Mouse (Mus musculus): ENCODE results near the gene Gimap9. TPM values are rescaled to one million over a fixed set of nuclear protein-coding genes. Genes with fewer than 3 reads are reported as not detected.

Gene Gimap9
- polyA plus RNA-seq, 1 experiment from 2014 or later = 1.9 TPM

DNA sequence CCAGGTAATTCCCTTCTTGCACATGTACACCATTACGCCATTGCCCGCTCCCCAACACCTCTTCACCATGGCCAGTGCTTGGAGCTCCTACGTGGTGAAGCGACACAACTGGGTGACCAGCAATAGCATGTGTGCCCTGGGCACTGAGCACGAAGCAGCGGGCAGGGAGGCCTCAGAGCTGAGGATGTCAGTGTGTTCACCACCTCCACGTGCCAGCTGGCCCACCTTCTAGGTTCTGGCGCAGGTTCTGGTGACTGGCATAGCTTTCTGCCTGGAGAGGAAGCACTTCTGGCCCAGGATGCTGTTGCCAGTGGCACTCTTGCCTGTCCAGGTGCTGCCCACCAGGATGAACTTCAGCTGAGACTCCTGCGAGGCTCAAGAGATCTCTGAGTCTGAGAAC is 10.5 kb upstream of the Gimap9 start:
- H3K4me2 ChIP-seq = no peak overlapping the region
- H3K27ac ChIP-seq (replicated peaks) = no peak overlapping the region
- H3K4me3 ChIP-seq (replicated peaks) = no peak overlapping the region
- ATAC-seq (ENCODE audit: low FRiP score) = no peak
- H3K4me1 ChIP-seq = no peaks in the 10 kb centered on the region
- no peaks in the 10 kb centered on the region for H3K9me3 ChIP-seq (replicated peaks)
- no peaks in the 10 kb centered on the region for H3K27me3 ChIP-seq (replicated peaks)
- no peaks in the 10 kb centered on the region for H3K36me3 ChIP-seq
- no peak overlapping the region for H3K9ac ChIP-seq (replicated peaks)
- WGBS = 94% methylated on average over 9 of the region's 9 CpGs

DNA sequence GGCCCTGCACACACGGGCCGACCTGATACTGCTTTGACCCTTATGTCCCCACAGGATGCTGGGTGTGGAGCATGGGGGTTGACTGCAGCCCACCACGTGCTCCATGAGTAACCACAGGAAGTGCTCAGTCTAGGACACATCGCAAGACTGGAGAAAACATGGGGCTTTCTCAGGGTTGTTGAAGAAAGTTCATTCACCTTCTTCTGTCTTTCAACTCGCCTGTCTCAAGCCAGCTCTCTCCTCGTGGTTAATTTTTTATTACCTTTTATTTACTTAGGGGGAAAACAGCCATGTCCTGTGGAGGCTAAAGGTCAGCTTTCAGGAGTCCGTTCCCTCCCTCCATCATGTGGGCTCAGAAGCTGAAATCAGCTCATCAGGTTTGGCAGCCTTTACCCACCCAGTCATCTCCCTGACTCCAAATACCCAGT is 9.8 kb upstream of the Gimap9 start:
- H3K9me3 ChIP-seq (replicated peaks) = no peaks in the 10 kb centered on the region
- no peaks in the 10 kb centered on the region for H3K27me3 ChIP-seq (replicated peaks)
- no peak overlapping the region for H3K4me2 ChIP-seq
- no peaks in the 10 kb centered on the region for H3K4me1 ChIP-seq
- no peak overlapping the region for H3K4me3 ChIP-seq (replicated peaks)
- H3K27ac ChIP-seq (replicated peaks) = no peak overlapping the region
- H3K36me3 ChIP-seq = no peaks in the 10 kb centered on the region
- 60% methylated on average over 7 of the region's 7 CpGs for WGBS
- no peak overlapping the region for H3K9ac ChIP-seq (replicated peaks)
- ATAC-seq (ENCODE audit: low FRiP score) = no peak

DNA sequence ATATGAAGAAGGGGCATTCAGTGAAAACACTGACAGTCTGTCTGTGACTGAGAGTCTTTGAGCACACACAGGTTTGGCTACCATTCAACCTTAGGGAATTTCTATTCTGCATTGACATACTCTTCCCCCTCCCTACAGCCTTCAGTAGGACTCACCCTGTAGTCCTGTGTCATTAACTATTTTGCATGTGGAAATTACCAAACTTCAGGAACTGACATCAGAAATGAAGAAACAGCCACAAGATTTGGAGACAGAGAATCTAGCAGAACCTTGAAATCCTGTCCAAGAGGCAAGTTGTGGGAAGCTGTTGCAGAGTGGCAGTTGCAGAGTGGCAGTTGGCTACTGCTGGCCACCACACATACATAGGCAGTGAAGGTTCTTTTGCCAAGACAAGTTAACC is 7.9 kb upstream of the Gimap9 start:
- Histone ChIP-seq H3K9me3 (replicated peaks) (no peaks in the 10 kb centered on the region), H3K27ac (replicated peaks) (no peak overlapping the region)
- ATAC-seq (ENCODE audit: low FRiP score) = no peak

DNA sequence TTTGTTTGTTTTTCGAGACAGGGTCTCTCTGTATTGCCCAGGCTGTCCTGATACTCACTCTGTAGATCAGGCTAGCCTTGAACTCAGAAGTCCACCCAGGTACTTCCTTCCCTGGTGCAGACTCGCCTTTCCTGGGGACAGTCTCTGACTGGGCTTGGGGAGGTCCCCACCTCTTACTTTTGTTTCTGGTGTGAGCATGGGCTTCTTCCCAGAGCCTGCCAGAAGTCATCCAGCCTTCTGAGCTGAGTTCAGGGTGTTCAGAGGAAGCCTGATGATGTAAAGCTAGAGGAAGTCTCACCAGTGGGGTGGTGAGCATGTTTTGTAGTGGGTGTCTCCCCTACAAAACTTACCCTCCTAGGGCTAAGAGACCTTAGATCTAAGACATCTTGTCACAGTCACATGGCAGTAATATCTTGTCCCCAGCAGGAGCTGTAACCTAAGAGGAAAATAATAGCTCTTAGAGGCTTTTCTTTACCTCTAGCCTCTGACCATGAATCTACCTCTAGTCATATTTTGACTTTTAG is 6.4 kb upstream of the Gimap9 start:
- no peaks in the 10 kb centered on the region for H3K36me3 ChIP-seq

More for the DNA sequence above, 7.9 kb upstream of the Gimap9 start:
- H3K4me2 ChIP-seq = no peak overlapping the region
- no peaks in the 10 kb centered on the region for H3K4me1 ChIP-seq
- no peak overlapping the region for H3K9ac ChIP-seq (replicated peaks)
- H3K27me3 ChIP-seq (replicated peaks) = no peaks in the 10 kb centered on the region
- H3K4me3 ChIP-seq (replicated peaks) = no peak overlapping the region
- no peaks in the 10 kb centered on the region for H3K36me3 ChIP-seq

GRCm38 (mm10) chr6:48674291-48675058 is 1.5 kb upstream of the Gimap9 start:
- no peaks in the 10 kb centered on the region for H3K36me3 ChIP-seq
- H3K4me2 ChIP-seq = no peak overlapping the region
- H3K4me1 ChIP-seq = peaks cover 5% of the 10 kb centered on the region; the same call in 1 of the 2 replicates
- H3K9ac ChIP-seq (replicated peaks) = no peak overlapping the region
- H3K27me3 ChIP-seq (replicated peaks) = no peaks in the 10 kb centered on the region
- no peak for ATAC-seq (ENCODE audit: low FRiP score)
- no peaks in the 10 kb centered on the region for H3K9me3 ChIP-seq (replicated peaks)
- no peak overlapping the region for H3K4me3 ChIP-seq (replicated peaks)
- WGBS = 91% methylated on average over 9 of the region's 9 CpGs
- H3K27ac ChIP-seq (replicated peaks) = no peak overlapping the region

More for the DNA sequence above, 6.4 kb upstream of the Gimap9 start:
- Histone ChIP-seq H3K27me3 (replicated peaks) (no peaks in the 10 kb centered on the region), H3K9me3 (replicated peaks) (no peaks in the 10 kb centered on the region), H3K27ac (replicated peaks) (no peak overlapping the region), H3K9ac (replicated peaks) (no peak overlapping the region), H3K4me3 (replicated peaks) (no peak overlapping the region), H3K4me1 (no peaks in the 10 kb centered on the region), H3K4me2 (no peak overlapping the region)
- 82% methylated on average over 2 of the region's 2 CpGs for WGBS
- no peak for ATAC-seq (ENCODE audit: low FRiP score)

GRCm38 (mm10) chr6:48675400-48675930 is 464 bp upstream of the Gimap9 start:
- H3K36me3 ChIP-seq = no peaks in the 10 kb centered on the region
- H3K9ac ChIP-seq (replicated peaks) = no peak overlapping the region
- no peak for ATAC-seq (ENCODE audit: low FRiP score)
- peaks cover 5% of the 10 kb centered on the region; the same call in 1 of the 2 replicates for H3K4me1 ChIP-seq
- WGBS = 54% methylated on average over 10 of the region's 10 CpGs
- no peak overlapping the region for H3K27ac ChIP-seq (replicated peaks)
- peak overlapping the region; percentile 28 for H3K4me2 ChIP-seq
- H3K4me3 ChIP-seq (replicated peaks) = no peak overlapping the region
- no peaks in the 10 kb centered on the region for H3K27me3 ChIP-seq (replicated peaks)
- no peaks in the 10 kb centered on the region for H3K9me3 ChIP-seq (replicated peaks)

- no peak for ATAC-seq (ENCODE audit: low FRiP score)
- 86% methylated on average over 5 of the region's 5 CpGs for WGBS
- Histone ChIP-seq H3K36me3 (no peaks in the 10 kb centered on the region), H3K4me2 (0 out of 2 replicates have a peak overlapping the region, but pooled peaks have one; percentile 28), H3K9me3 (replicated peaks) (no peaks in the 10 kb centered on the region), H3K4me1 (peaks cover 5% of the 10 kb centered on the region; the same call in 1 of the 2 replicates), H3K27me3 (replicated peaks) (no peaks in the 10 kb centered on the region), H3K9ac (replicated peaks) (no peak overlapping the region), H3K27ac (replicated peaks) (no peak overlapping the region), H3K4me3 (replicated peaks) (no peak overlapping the region)
Measured at GRCm38 (mm10) chr6:48676860-48677415, 1.0 kb downstream of the Gimap9 start.

GRCm38 (mm10) chr6:48677492-48678345 is 1.8 kb downstream of the Gimap9 start:
- H3K4me3 ChIP-seq (replicated peaks) = no peak overlapping the region
- H3K36me3 ChIP-seq = no peaks in the 10 kb centered on the region
- H3K4me1 ChIP-seq = peaks cover 5% of the 10 kb centered on the region; the same call in 1 of the 2 replicates
- H3K27ac ChIP-seq (replicated peaks) = no peak overlapping the region
- H3K27me3 ChIP-seq (replicated peaks) = no peaks in the 10 kb centered on the region
- no peaks in the 10 kb centered on the region for H3K9me3 ChIP-seq (replicated peaks)
- H3K9ac ChIP-seq (replicated peaks) = no peak overlapping the region
- no peak overlapping the region for H3K4me2 ChIP-seq
- WGBS = 93% methylated on average over 17 of the region's 17 CpGs
- no peak for ATAC-seq (ENCODE audit: low FRiP score)

DNA sequence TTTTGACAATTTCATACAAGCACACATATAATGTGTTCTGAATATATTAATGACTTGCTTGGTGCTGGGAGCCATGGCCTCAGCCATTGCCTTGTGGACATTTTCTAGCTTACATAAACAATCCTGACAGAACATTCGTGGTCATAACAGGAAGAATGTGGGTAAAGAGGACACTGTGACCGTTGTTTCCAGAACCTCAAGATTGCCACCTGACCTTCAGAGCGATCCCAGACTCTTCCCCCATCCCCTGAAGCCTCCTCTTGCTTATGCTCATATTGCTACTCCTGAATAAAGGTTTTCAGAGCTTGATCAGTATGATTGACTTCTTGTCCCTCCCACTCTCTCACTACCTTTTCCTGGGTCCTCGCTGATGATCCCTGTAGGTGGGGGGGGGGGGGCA is 2.5 kb downstream of the Gimap9 start:
- no peak overlapping the region for H3K27ac ChIP-seq (replicated peaks)
- H3K4me1 ChIP-seq = peaks cover 5% of the 10 kb centered on the region; the same call in 1 of the 2 replicates
- no peaks in the 10 kb centered on the region for H3K9me3 ChIP-seq (replicated peaks)
- ATAC-seq (ENCODE audit: low FRiP score) = no peak
- 84% methylated on average over 4 of the region's 4 CpGs for WGBS
- H3K9ac ChIP-seq (replicated peaks) = no peak overlapping the region
- no peaks in the 10 kb centered on the region for H3K27me3 ChIP-seq (replicated peaks)
- H3K4me3 ChIP-seq (replicated peaks) = no peak overlapping the region
- no peaks in the 10 kb centered on the region for H3K36me3 ChIP-seq
- H3K4me2 ChIP-seq = no peak overlapping the region

- Histone ChIP-seq H3K36me3 (no peaks in the 10 kb centered on the region), H3K9ac (replicated peaks) (no peak overlapping the region), H3K9me3 (replicated peaks) (no peaks in the 10 kb centered on the region), H3K4me1 (peaks cover 5% of the 10 kb centered on the region; the same call in 1 of the 2 replicates), H3K4me2 (no peak overlapping the region), H3K27ac (replicated peaks) (no peak overlapping the region), H3K27me3 (replicated peaks) (no peaks in the 10 kb centered on the region), H3K4me3 (replicated peaks) (no peak overlapping the region)
- WGBS = 83% methylated on average over 6 of the region's 6 CpGs
- ATAC-seq (ENCODE audit: low FRiP score) = no peak
Measured at GRCm38 (mm10) chr6:48679701-48680100, 3.8 kb downstream of the Gimap9 start.

DNA sequence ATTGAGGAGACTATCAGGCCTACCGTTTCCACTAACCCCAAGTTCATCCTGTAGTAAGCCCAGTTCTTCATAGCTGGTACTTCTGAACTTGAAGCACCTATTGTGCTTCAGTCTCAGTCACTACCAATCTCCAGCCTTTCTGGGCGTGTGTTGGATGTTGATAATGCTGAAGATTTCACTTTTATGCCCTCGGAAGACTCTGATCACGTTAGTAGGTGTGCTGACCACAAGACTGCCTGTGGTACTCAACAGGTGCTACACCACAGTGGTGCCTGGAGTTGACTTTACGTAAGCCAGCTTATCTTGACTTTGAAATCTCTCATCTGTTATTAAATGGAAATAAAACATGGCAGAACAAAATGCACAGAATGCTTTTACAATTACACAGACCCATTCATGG is 4.5 kb downstream of the Gimap9 start:
- 84% methylated on average over 5 of the region's 5 CpGs for WGBS
- ATAC-seq (ENCODE audit: low FRiP score) = no peak

More for the DNA sequence above, 4.5 kb downstream of the Gimap9 start:
- H3K9ac ChIP-seq (replicated peaks) = no peak overlapping the region
- H3K4me2 ChIP-seq = no peak overlapping the region
- H3K27ac ChIP-seq (replicated peaks) = no peak overlapping the region
- no peaks in the 10 kb centered on the region for H3K36me3 ChIP-seq
- H3K4me1 ChIP-seq = peaks cover 5% of the 10 kb centered on the region; the same call in 1 of the 2 replicates
- H3K9me3 ChIP-seq (replicated peaks) = no peaks in the 10 kb centered on the region
- no peak overlapping the region for H3K4me3 ChIP-seq (replicated peaks)
- H3K27me3 ChIP-seq (replicated peaks) = no peaks in the 10 kb centered on the region
